Mouse (Mus musculus): ENCODE data around the gene Cyp3a13.
"Not testable (repeated sequence)": the region's sequence is repeated elsewhere in the genome, so short reads cannot be mapped to it uniquely, and the experiment has no call there.

The Cyp3a13 gene

GRCm38 (mm10) chr5:137921532-137921931, at the start of gene Cyp3a13:
Cyp3a13 (minus strand) TSS chr5:137921619.
- DNase-seq (ENCODE audit: low spot score in 2 of 2), result peak in 1 of 2 experiments; percentile 32

GRCm38 (mm10) chr5:137966492-137966891, 45.1 kb upstream of the Cyp3a13 start:
- no peak for DNase-seq (ENCODE audit: low spot score in 2 of 2)

- no peak for DNase-seq (ENCODE audit: low spot score in 2 of 2)
Observed at GRCm38 (mm10) chr5:137962945-137963344, 41.5 kb upstream of the Cyp3a13 start, which contains the start of gene Gjc3. Gjc3 (minus strand) TSS chr5:137963098.

- DNase-seq (ENCODE audit: low spot score in 2 of 2), result no peak
Observed at GRCm38 (mm10) chr5:137956404-137956803, 35.0 kb upstream of the Cyp3a13 start.

- peak; percentile 15 to 37 for DNase-seq (ENCODE audit: low spot score in 2 of 2)
Observed at GRCm38 (mm10) chr5:137951218-137951617, 29.8 kb upstream of the Cyp3a13 start.

- no peak for DNase-seq (ENCODE audit: low spot score in 2 of 2)
Observed at GRCm38 (mm10) chr5:137947303-137947702, 25.9 kb upstream of the Cyp3a13 start.

- no peak for DNase-seq (ENCODE audit: low spot score in 2 of 2)
Observed at GRCm38 (mm10) chr5:137943133-137943532, 21.7 kb upstream of the Cyp3a13 start.

GRCm38 (mm10) chr5:137940948-137941347, 19.5 kb upstream of the Cyp3a13 start:
- DNase-seq (ENCODE audit: low spot score in 2 of 2), result no peak

- no peak for DNase-seq (ENCODE audit: low spot score in 2 of 2)
Observed at GRCm38 (mm10) chr5:137937238-137937637, 15.8 kb upstream of the Cyp3a13 start.

- no peak for DNase-seq (ENCODE audit: low spot score in 2 of 2)
Observed at GRCm38 (mm10) chr5:137936486-137936885, 15.1 kb upstream of the Cyp3a13 start.

GRCm38 (mm10) chr5:137933934-137934333, 12.5 kb upstream of the Cyp3a13 start:
- DNase-seq (ENCODE audit: low spot score in 2 of 2), result not testable (repeated sequence)

GRCm38 (mm10) chr5:137928439-137928838, 7.0 kb upstream of the Cyp3a13 start:
- DNase-seq (ENCODE audit: low spot score in 2 of 2), result no peak

- DNase-seq (ENCODE audit: low spot score in 2 of 2), result no peak
Observed at GRCm38 (mm10) chr5:137922171-137922570, 752 bp upstream of the Cyp3a13 start.

- DNase-seq (ENCODE audit: low spot score in 2 of 2), result no peak
Observed at GRCm38 (mm10) chr5:137915550-137915949, 5.9 kb downstream of the Cyp3a13 start.

GRCm38 (mm10) chr5:137914508-137914907, 6.9 kb downstream of the Cyp3a13 start:
- no peak for DNase-seq (ENCODE audit: low spot score in 2 of 2)

- DNase-seq (ENCODE audit: low spot score in 2 of 2), result no peak
Observed at GRCm38 (mm10) chr5:137909564-137910262, 11.7 kb downstream of the Cyp3a13 start.

- no peak for DNase-seq (ENCODE audit: low spot score in 2 of 2)
Observed at GRCm38 (mm10) chr5:137897812-137898211, 23.6 kb downstream of the Cyp3a13 start.

- DNase-seq (ENCODE audit: low spot score in 2 of 2), result no peak
Observed at GRCm38 (mm10) chr5:137892954-137893353, 28.5 kb downstream of the Cyp3a13 start.

- DNase-seq (ENCODE audit: low spot score in 2 of 2), result no peak
Observed at GRCm38 (mm10) chr5:137887666-137888065, 33.8 kb downstream of the Cyp3a13 start.

- DNase-seq (ENCODE audit: low spot score in 2 of 2), result peak in 1 of 2 experiments; percentile 27
Observed at GRCm38 (mm10) chr5:137885894-137886293, 35.5 kb downstream of the Cyp3a13 start.

GRCm38 (mm10) chr5:137883345-137883744, 38.1 kb downstream of the Cyp3a13 start:
- no peak for DNase-seq (ENCODE audit: low spot score in 2 of 2)

- no peak for DNase-seq (ENCODE audit: low spot score in 2 of 2)
Observed at GRCm38 (mm10) chr5:137882922-137883321, 38.5 kb downstream of the Cyp3a13 start.

- no peak for DNase-seq (ENCODE audit: low spot score in 2 of 2)
Observed at GRCm38 (mm10) chr5:137877860-137878259, 43.6 kb downstream of the Cyp3a13 start.

GRCm38 (mm10) chr5:137875054-137875453, 46.4 kb downstream of the Cyp3a13 start:
- no peak for DNase-seq (ENCODE audit: low spot score in 2 of 2)

Data from urinary bladder, adult 18-20 months (tissue).